Mouse (Mus musculus) erythroblast, embryonic 14.5 days (primary cell): Measurements from ENCODE around the gene Dnah6. TPM values are rescaled to one million over a fixed set of nuclear protein-coding genes. Genes with fewer than 3 reads are reported as not detected.

ENCODE experiments used
- H3K27me3 ChIP-seq: 2 replicates; pipeline ENCODE4 v1.6.1; 2012; ENCODE audit warnings: inconsistent platforms; ENCODE audit not compliant: control insufficient read depth
- H3K36me3 ChIP-seq: 2 replicates; pipeline ENCODE4 v1.6.1; 2012; ENCODE audit warnings: mild to moderate bottlenecking, inconsistent platforms; ENCODE audit not compliant: control insufficient read depth
- H3K4me1 ChIP-seq: 2 replicates; pipeline ENCODE4 v1.6.1; 2012; ENCODE audit warnings: inconsistent platforms; ENCODE audit not compliant: control insufficient read depth
- H3K4me3 ChIP-seq: replicated peaks from 2 replicates; pipeline ENCODE3; 2012; ENCODE audit warnings: moderate library complexity, mild to moderate bottlenecking, inconsistent platforms
- H3K9me3 ChIP-seq: 2 replicates; pipeline ENCODE4 v1.6.1; 2012; ENCODE audit warnings: low read length, inconsistent platforms, mixed read lengths; ENCODE audit not compliant: control insufficient read depth
- GATA1 ChIP-seq: IDR thresholded peaks from 2 replicates; pipeline ENCODE4 v1.6.1; 2012; ENCODE audit warnings: low read length, inconsistent platforms, mixed read lengths
- TAL1 ChIP-seq: IDR thresholded peaks from 3 replicates; pipeline ENCODE4 v1.6.1; 2012; ENCODE audit warnings: low read length, inconsistent platforms, mixed read lengths
- polyA plus RNA-seq: library from polyadenylated mRNA; stranded (reverse); fragments of >175 nt; gene quantifications from 2 replicates; pipeline ENCODE4 v1.2.3, GENCODE M21; 2012

Dnah6 gene
- polyA plus RNA-seq, 1 experiment, result under 0.01 TPM

DNA sequence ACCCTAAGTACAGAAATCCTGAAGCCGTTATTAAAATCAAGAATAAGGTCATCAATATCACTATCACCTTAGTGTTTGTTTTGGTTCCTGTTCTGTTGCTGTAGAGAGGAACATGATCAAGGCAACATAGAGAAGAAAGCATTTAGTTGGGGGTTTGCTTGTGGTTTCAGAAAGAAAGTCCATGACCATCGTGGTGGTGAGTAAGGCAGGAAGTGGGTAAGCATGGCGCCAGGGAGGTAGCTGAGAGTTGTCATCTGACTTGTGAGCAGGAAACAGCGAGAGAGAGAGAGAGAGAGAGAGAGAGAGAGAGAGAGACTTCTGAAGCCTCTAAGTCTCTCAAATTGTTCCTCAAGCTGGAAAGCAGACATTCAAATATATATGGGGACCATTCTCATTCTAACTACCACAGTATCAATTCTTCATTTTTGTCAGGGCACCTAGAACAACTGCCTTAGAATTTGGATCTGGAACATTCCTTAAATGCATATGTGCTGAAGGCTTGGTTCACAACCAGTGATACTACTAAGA, 10.9 kb downstream of the Dnah6 start:
- H3K9me3 ChIP-seq, result no peaks in the 10 kb centered on the region
- H3K27me3 ChIP-seq, result no peaks in the 10 kb centered on the region
- TF ChIP-seq GATA1 (no peak), TAL1 (no peak)
- peaks cover 3% of the 10 kb centered on the region; the same call in 1 of the 2 replicates for H3K4me1 ChIP-seq
- H3K36me3 ChIP-seq, result no peaks in the 10 kb centered on the region
- H3K4me3 ChIP-seq, result no peak overlapping the region

DNA sequence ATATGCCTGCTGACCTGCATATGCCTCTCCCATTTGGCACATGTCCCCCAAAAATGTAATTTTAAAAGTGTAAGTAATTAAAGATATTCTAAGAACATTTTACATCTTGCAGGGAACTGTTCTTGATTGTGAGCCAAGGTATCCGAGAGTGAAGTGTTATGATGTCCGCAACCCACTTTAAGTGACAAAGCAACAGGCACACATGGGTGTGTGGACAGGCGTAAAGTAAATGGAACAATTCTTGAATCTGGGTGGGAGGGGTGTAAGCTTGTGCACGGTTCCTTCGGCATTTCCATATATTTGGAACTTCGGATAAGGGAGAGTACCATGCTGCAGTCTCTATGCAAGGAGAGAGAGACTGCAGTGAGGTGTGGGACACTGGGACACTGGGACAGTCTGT, 11.9 kb downstream of the Dnah6 start:
- TF ChIP-seq GATA1, result no peak
- no peak for TF ChIP-seq TAL1
- H3K4me1 ChIP-seq, result peaks cover 7% of the 10 kb centered on the region
- H3K27me3 ChIP-seq, result no peaks in the 10 kb centered on the region
- no peak overlapping the region for H3K4me3 ChIP-seq
- H3K9me3 ChIP-seq, result no peaks in the 10 kb centered on the region
- H3K36me3 ChIP-seq, result no peaks in the 10 kb centered on the region

DNA sequence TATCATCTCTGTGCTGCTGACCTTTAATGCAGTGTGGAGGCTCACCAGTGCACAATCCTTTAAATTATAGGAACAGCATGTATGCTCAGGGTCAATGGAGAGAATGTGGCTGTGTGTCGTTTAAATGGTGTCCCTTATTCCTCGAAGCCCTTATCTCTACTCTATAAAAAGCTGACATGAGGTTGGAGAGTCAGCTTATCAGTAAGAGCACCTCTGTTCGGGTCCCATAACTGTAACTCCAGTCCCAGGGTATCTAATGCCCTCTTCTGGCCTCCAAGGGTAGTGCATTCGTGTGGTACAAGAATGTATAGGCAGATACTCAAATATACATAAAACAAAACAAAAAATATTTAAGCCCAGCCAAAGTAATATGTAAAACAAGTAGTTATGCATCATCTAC, 16.5 kb downstream of the Dnah6 start:
- no peak overlapping the region for H3K4me3 ChIP-seq
- H3K27me3 ChIP-seq, result no peaks in the 10 kb centered on the region
- H3K36me3 ChIP-seq, result no peaks in the 10 kb centered on the region
- H3K9me3 ChIP-seq, result no peaks in the 10 kb centered on the region
- peaks cover 19% of the 10 kb centered on the region for H3K4me1 ChIP-seq
- no peak for TF ChIP-seq GATA1
- TF ChIP-seq TAL1, result no peak

DNA sequence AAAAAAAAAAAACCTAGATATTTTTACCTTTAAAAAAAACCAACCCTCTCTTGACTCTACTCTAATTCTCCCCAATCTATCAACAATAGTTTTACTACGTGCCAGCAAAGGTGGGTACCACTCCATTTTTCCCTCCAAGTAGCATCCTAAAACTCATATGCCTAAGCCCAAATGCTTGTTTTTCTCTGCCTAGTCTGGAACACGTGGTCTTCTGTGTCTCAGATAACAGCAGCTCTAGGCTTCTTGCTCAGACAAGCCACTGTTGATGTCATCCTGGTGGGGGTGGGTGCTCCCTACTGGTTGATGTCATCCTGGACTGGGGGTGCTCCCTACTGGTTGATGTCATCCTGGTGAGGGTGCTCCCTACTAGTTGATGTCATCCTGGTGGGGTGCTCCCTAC, 17.7 kb downstream of the Dnah6 start:
- Histone ChIP-seq H3K4me3 (no peak overlapping the region), H3K27me3 (no peaks in the 10 kb centered on the region), H3K36me3 (no peaks in the 10 kb centered on the region), H3K4me1 (peaks cover 19% of the 10 kb centered on the region), H3K9me3 (no peaks in the 10 kb centered on the region)
- no peak for TF ChIP-seq GATA1
- TF ChIP-seq TAL1, result no peak

DNA sequence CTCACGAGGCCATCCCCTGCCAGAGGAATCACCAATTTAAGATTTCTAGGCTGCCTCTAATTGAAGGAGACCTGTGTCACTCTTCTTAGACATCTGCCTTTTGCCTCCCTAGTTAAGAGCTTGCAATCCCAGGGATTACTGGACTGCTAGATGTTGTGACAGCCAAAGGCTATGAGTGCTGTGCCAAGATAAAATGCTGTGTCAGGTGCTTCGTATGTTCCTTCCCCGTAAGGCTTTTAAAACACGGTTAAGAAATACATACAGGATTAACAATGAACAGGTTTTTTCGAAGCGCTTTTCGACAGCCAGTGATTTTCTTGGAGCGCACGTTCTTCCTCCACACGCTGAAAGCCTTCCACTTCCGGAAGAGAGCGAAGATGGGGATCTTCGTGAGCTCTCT, 26.2 kb downstream of the Dnah6 start:
- Histone ChIP-seq H3K27me3 (no peaks in the 10 kb centered on the region), H3K4me3 (no peak overlapping the region), H3K4me1 (peaks cover 2% of the 10 kb centered on the region; the same call in 1 of the 2 replicates), H3K9me3 (no peaks in the 10 kb centered on the region), H3K36me3 (no peaks in the 10 kb centered on the region)
- TF ChIP-seq GATA1 (no peak), TAL1 (no peak)

DNA sequence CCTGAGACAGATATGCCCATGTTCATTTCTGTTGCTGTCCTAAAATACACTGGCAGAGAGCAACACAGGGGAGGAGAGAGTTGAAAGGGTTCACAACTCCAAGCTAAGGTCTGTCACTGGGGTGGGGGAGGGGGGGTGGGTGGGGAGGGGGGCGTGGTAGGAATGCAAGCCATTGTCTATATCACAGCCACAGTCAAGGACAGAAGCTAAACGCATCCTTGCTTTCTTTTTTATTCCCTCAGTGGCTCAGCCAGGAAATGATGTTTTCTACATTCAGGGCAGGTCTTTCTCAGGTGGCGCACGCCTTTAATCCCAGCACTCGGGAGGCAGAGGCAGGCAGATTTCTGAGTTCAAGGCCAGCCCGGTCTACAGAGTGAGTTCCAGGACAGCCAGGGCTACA, 30.7 kb downstream of the Dnah6 start:
- H3K36me3 ChIP-seq, result no peaks in the 10 kb centered on the region
- TF ChIP-seq GATA1 (no peak), TAL1 (no peak)
- H3K4me3 ChIP-seq, result no peak overlapping the region
- no peaks in the 10 kb centered on the region for H3K4me1 ChIP-seq
- H3K27me3 ChIP-seq, result no peaks in the 10 kb centered on the region
- H3K9me3 ChIP-seq, result no peaks in the 10 kb centered on the region

DNA sequence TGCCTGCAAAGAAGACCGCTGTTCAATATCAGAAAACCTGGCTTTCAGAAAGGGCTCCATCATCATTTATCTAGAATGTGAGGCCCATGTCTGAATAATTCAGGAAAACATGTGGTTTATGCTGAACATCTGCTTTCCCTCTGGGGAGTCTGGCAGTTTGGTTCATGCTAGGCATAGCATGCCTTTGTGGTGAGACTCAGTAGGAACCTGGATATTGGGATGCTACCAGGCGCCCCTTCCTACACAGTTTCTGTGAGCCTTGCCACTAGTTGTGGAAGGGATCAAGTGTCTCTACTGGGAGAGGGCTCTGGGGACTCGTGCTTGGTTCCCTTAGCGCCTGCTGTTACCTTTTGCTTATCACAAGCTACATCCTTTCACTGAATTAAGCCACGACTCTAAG, 37.2 kb downstream of the Dnah6 start:
- Histone ChIP-seq H3K9me3 (no peaks in the 10 kb centered on the region), H3K4me1 (no peaks in the 10 kb centered on the region), H3K27me3 (no peaks in the 10 kb centered on the region), H3K36me3 (no peaks in the 10 kb centered on the region), H3K4me3 (no peak overlapping the region)
- TF ChIP-seq GATA1 (no peak), TAL1 (no peak)

DNA sequence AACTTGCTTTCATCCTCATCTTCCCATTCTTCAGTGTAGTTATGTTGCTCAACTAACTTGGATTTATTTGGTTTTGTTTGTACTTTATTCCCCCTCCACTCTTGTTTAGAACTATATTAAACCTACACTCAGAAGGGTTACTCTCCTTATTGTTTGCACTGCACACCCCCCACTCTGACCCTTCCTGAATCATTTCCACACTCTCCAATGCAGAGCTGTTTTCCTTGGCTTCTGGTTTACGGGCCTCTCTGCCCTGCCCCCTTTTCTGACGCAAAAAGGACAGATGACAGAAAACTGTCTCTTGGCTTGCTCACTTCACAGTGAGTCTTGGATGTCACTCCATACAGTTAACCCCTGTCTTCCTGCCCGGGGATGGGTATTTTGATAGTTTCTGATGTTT, 38.5 kb downstream of the Dnah6 start:
- no peaks in the 10 kb centered on the region for H3K27me3 ChIP-seq

DNA sequence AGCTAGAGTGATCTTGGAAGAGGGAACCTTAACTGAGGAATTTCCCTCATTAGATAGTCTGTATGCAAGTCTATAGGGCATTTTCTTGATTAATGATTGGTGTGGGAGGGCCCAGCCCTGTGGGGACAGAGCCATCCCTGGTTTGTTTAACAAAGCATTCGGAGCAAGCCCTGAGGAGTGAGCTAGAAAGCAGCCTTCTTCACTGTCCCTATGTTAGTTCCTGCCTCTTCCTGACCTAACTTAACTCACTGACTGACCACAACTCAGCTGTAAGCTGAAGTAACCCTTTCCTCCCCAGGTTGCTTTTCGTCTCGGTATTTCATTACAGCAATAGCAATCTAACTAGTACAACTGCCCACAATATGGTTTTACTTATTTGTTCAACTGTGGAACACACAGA, 39.0 kb downstream of the Dnah6 start:
- H3K4me3 ChIP-seq, result no peak overlapping the region
- H3K36me3 ChIP-seq, result no peaks in the 10 kb centered on the region
- H3K27me3 ChIP-seq, result no peaks in the 10 kb centered on the region
- no peaks in the 10 kb centered on the region for H3K4me1 ChIP-seq
- no peaks in the 10 kb centered on the region for H3K9me3 ChIP-seq
- TF ChIP-seq GATA1, result no peak
- TF ChIP-seq TAL1, result no peak

More for the DNA sequence above, 38.5 kb downstream of the Dnah6 start:
- Histone ChIP-seq H3K9me3 (no peaks in the 10 kb centered on the region), H3K4me1 (no peaks in the 10 kb centered on the region), H3K4me3 (no peak overlapping the region), H3K36me3 (no peaks in the 10 kb centered on the region)
- TF ChIP-seq TAL1 (no peak), GATA1 (no peak)

DNA sequence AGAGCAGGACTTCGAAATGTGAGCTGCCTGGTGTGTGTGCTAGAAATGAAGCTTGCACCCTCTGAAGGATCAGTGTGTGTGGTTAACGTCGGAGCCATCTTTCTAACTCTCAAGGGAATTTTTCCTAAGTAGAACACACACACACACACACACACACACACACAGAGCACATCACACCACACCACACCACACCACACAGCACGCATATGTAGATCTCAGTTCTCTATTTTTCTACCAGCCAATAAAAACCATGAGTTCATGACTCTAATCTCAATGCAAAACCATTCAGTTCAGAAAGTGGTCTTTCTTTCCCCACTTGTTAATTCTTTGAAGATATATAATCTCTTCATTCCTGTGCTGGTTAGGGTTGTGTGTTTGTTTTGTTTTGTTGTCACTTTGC, 39.4 kb downstream of the Dnah6 start:
- Histone ChIP-seq H3K4me1 (no peaks in the 10 kb centered on the region), H3K36me3 (no peaks in the 10 kb centered on the region), H3K9me3 (no peaks in the 10 kb centered on the region), H3K4me3 (no peak overlapping the region), H3K27me3 (no peaks in the 10 kb centered on the region)
- TF ChIP-seq TAL1 (no peak), GATA1 (no peak)
